Mouse (Mus musculus) limb, embryonic 11.5 days (tissue): ENCODE results near the gene Rsl1d1. TPM values are rescaled to one million over a fixed set of nuclear protein-coding genes. Genes with fewer than 3 reads are reported as not detected.
A peak's percentile ranks its signal among the peaks of the same experiment; 100 is the strongest.
"Not testable (repeated sequence)": the region's sequence is repeated elsewhere in the genome, so short reads cannot be mapped to it uniquely, and the experiment has no call there.

Source experiments
- ATAC-seq: fragments of 200-750 bp; cut with Nextera tagmentation; 2 replicates; pipeline ENCODE4 v1.8.0; 2017; ENCODE audit warnings: low read depth; ENCODE audit not compliant: insufficient number of reproducible peaks, low FRiP score, low TSS enrichment
- DNase-seq: peaks from one replicate; pipeline ENCODE4 v3.0.0-alpha.2; 2015; ENCODE audit warnings: low spot score
- H3K27ac ChIP-seq: fragments of 300-500 bp; sonication (generic); replicated peaks from 2 replicates; pipeline ENCODE4 v1.5.1; 2014; ENCODE audit warnings: low read depth, mild to moderate bottlenecking, low read length
- H3K27me3 ChIP-seq: fragments of 300-500 bp; sonication (generic); 2 replicates; pipeline ENCODE4 v1.6.1; 2014; ENCODE audit warnings: mild to moderate bottlenecking, low read length, mixed read lengths; ENCODE audit not compliant: control insufficient read depth, insufficient read depth
- H3K36me3 ChIP-seq: fragments of 300-500 bp; sonication (generic); 2 replicates; pipeline ENCODE4 v1.6.1; 2014; ENCODE audit warnings: mild to moderate bottlenecking, low read length, moderate library complexity, mixed read lengths; ENCODE audit not compliant: control insufficient read depth, insufficient read depth
- H3K4me1 ChIP-seq: fragments of 300-500 bp; sonication (generic); 2 replicates; pipeline ENCODE4 v1.6.1; 2014; ENCODE audit warnings: low read length, mixed read lengths; ENCODE audit not compliant: control insufficient read depth, insufficient read depth
- H3K4me2 ChIP-seq: fragments of 300-500 bp; sonication (generic); 2 replicates; pipeline ENCODE4 v1.6.1; 2014; ENCODE audit warnings: low read depth, mild to moderate bottlenecking, moderate library complexity; ENCODE audit not compliant: severe bottlenecking
- H3K4me3 ChIP-seq: fragments of 300-500 bp; sonication (generic); 2 replicates; pipeline ENCODE4 v1.5.1; 2014; ENCODE audit warnings: low read depth, low read length
- H3K9ac ChIP-seq: fragments of 300-500 bp; sonication (generic); 2 replicates; pipeline ENCODE4 v1.6.1; 2014; ENCODE audit warnings: mild to moderate bottlenecking, low read length
- H3K9me3 ChIP-seq: fragments of 300-500 bp; sonication (generic); 2 replicates; pipeline ENCODE4 v1.6.1; 2016; ENCODE audit warnings: low read length; ENCODE audit not compliant: control insufficient read depth
- WGBS: fragments of 180-500 bp; shearing (Covaris S2); extraction: QIAGEN DNeasy Blood & Tissue Kit; methylation state at CpG from one replicate; pipeline ENCODE4 v1.1.7; 2014; 5-methylcytosine and 5-hydroxymethylcytosine counted together
- polyA plus RNA-seq: library from polyadenylated mRNA; unstranded; fragments of >200 nt; fragmentation: Nextera tagmentation; extraction: Ambion mirVana; gene quantifications from 2 replicates; pipeline ENCODE4 v1.2.1, GENCODE M21; 2014

The Rsl1d1 gene
- polyA plus RNA-seq, 1 experiment from 2014 or later, result 266 TPM

GRCm38 (mm10) chr16:11175489-11176207, 27.5 kb downstream of the Rsl1d1 start:
- Histone ChIP-seq H3K9me3 (no peaks in the 10 kb centered on the region), H3K4me1 (peaks cover 2% of the 10 kb centered on the region; the same call in 1 of the 2 replicates), H3K9ac (peak overlapping the region; percentile 83), H3K27me3 (no peaks in the 10 kb centered on the region), H3K4me2 (peak overlapping the region; percentile 76), H3K4me3 (peak overlapping the region; percentile 92), H3K27ac (peak overlapping the region; percentile 58; the same call in 1 of the 2 replicates), H3K36me3 (no peaks in the 10 kb centered on the region)
- ATAC-seq (peak; percentile 70), DNase-seq (peak; percentile 68)
- WGBS, result under 1% methylated on average over 63 of the region's 72 CpGs

GRCm38 (mm10) chr16:11175100-11175488, 28.0 kb downstream of the Rsl1d1 start:
- no peak for DNase-seq
- Histone ChIP-seq H3K4me3 (peak overlapping the region; percentile 92), H3K27ac (no peak overlapping the region), H3K27me3 (no peaks in the 10 kb centered on the region), H3K9ac (peak overlapping the region; percentile 9; the same call in 1 of the 2 replicates), H3K36me3 (no peaks in the 10 kb centered on the region), H3K9me3 (no peaks in the 10 kb centered on the region), H3K4me2 (peak overlapping the region; percentile 76), H3K4me1 (peaks cover 2% of the 10 kb centered on the region; the same call in 1 of the 2 replicates)
- 11% methylated on average over 9 of the region's 9 CpGs for WGBS
- no peak for ATAC-seq

GRCm38 (mm10) chr16:11174671-11175081, 28.5 kb downstream of the Rsl1d1 start:
- no peak overlapping the region for H3K27ac ChIP-seq
- DNase-seq (peak; percentile 71), ATAC-seq (no peak)
- H3K36me3 ChIP-seq, result no peaks in the 10 kb centered on the region
- H3K9me3 ChIP-seq, result no peaks in the 10 kb centered on the region
- H3K4me2 ChIP-seq, result peak overlapping the region; percentile 76
- peak overlapping the region; percentile 92 for H3K4me3 ChIP-seq
- no peaks in the 10 kb centered on the region for H3K27me3 ChIP-seq
- H3K4me1 ChIP-seq, result peaks cover 2% of the 10 kb centered on the region; the same call in 1 of the 2 replicates
- WGBS, result 11% methylated on average over 10 of the region's 10 CpGs
- H3K9ac ChIP-seq, result no peak overlapping the region

- WGBS, result 88% methylated on average over 6 of the region's 6 CpGs
- H3K4me2 ChIP-seq, result no peak overlapping the region
- no peak overlapping the region for H3K27ac ChIP-seq
- no peaks in the 10 kb centered on the region for H3K9me3 ChIP-seq
- no peak for ATAC-seq
- no peaks in the 10 kb centered on the region for H3K27me3 ChIP-seq
- H3K4me3 ChIP-seq, result no peak overlapping the region
- H3K4me1 ChIP-seq, result no peaks in the 10 kb centered on the region; the same call in 1 of the 2 replicates
- H3K36me3 ChIP-seq, result no peaks in the 10 kb centered on the region
- DNase-seq, result no peak
- no peak overlapping the region for H3K9ac ChIP-seq
Observed at GRCm38 (mm10) chr16:11171679-11172078, 31.5 kb downstream of the Rsl1d1 start.

- ATAC-seq (no peak), DNase-seq (no peak)
- Histone ChIP-seq H3K27me3 (no peaks in the 10 kb centered on the region), H3K4me3 (no peak overlapping the region), H3K4me2 (no peak overlapping the region), H3K9ac (no peak overlapping the region), H3K27ac (no peak overlapping the region), H3K36me3 (no peaks in the 10 kb centered on the region), H3K9me3 (no peaks in the 10 kb centered on the region), H3K4me1 (no peaks in the 10 kb centered on the region)
- WGBS, result 82% methylated on average over 2 of the region's 2 CpGs
Observed at GRCm38 (mm10) chr16:11166431-11166830, 36.7 kb downstream of the Rsl1d1 start.

GRCm38 (mm10) chr16:11164695-11165255, 38.4 kb downstream of the Rsl1d1 start:
- Histone ChIP-seq H3K4me3 (no peak overlapping the region), H3K9ac (no peak overlapping the region), H3K27me3 (no peaks in the 10 kb centered on the region), H3K4me1 (no peaks in the 10 kb centered on the region), H3K9me3 (no peaks in the 10 kb centered on the region), H3K4me2 (no peak overlapping the region), H3K27ac (no peak overlapping the region), H3K36me3 (no peaks in the 10 kb centered on the region)
- 77% methylated on average over 3 of the region's 3 CpGs for WGBS
- DNase-seq, result no peak
- ATAC-seq, result no peak

DNA sequence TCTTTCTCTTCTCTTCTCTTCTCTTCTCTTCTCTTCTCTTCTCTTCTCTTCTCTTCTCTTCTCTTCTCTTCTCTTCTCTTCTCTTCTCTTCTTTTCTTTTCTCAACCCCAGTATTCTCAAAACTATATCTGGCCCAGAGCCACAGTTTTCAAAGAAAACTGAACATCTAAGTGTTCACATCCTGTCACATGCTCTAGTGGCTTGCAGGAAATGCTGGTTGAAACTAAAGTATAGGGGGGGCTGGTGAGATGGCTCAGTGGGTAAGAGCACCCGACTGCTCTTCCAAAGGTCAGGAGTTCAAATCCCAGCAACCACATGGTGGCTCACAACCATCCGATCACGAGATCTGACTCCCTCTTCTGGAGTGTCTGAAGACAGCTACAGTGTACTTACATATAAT, 45.4 kb downstream of the Rsl1d1 start:
- 68% methylated on average over 1 of the region's 3 CpGs for WGBS
- H3K9me3 ChIP-seq, H3K27ac ChIP-seq, H3K4me3 ChIP-seq, H3K9ac ChIP-seq, ATAC-seq, H3K27me3 ChIP-seq, DNase-seq, H3K4me2 ChIP-seq, H3K4me1 ChIP-seq: not testable (repeated sequence)
- peaks cover 12% of the 10 kb centered on the region; the same call in 1 of the 2 replicates for H3K36me3 ChIP-seq

GRCm38 (mm10) chr16:11154500-11154899, 48.6 kb downstream of the Rsl1d1 start:
- H3K4me1 ChIP-seq, result no peaks in the 10 kb centered on the region
- no peak overlapping the region for H3K9ac ChIP-seq
- H3K27me3 ChIP-seq, result no peaks in the 10 kb centered on the region
- DNase-seq (no peak), ATAC-seq (no peak)
- H3K4me2 ChIP-seq, result no peak overlapping the region
- H3K36me3 ChIP-seq, result peaks cover 13% of the 10 kb centered on the region; the same call in 1 of the 2 replicates
- H3K4me3 ChIP-seq, result no peak overlapping the region
- H3K9me3 ChIP-seq, result no peaks in the 10 kb centered on the region
- H3K27ac ChIP-seq, result no peak overlapping the region
